Mouse (Mus musculus) cerebellum, adult 8-10 months (tissue): ENCODE data around the gene Clba1.
"Not testable (repeated sequence)": the region's sequence is repeated elsewhere in the genome, so short reads cannot be mapped to it uniquely, and the experiment has no call there.

Experiments used
- DNase-seq: peaks from one replicate; pipeline ENCODE4 v3.0.0; 2022

The Clba1 gene

DNA sequence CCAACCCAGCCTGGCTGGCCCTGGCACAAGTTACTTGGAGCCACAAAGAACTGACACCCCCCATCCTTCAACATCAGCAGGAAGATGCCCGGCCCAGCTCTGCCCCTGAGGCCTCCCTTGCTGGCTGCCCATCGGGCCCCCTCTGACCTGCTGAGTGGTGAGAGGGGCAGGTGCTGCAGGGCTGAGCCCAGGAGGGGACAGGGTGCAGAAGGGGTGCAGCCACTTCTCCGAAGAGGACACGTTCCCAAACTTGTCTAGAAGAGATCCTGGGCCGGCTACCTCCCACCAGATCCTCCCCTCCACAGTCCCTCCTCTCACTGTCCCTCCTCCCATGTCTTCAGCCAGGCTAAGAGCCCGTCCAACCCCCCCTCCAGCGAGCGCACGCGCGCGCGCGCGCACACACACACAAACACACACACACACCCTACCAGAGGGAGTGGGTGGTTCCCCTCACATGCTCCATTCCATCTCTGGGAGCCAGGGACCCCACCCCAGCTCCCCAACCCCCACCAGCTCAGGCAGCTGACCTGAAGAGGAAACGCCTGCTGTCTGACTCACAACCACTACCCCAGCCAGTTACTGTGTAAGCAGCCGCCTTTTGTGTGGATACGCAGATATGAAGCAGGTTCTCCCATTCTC lies 13.2 kb upstream of the Clba1 start:
- DNase-seq: no peak

DNA sequence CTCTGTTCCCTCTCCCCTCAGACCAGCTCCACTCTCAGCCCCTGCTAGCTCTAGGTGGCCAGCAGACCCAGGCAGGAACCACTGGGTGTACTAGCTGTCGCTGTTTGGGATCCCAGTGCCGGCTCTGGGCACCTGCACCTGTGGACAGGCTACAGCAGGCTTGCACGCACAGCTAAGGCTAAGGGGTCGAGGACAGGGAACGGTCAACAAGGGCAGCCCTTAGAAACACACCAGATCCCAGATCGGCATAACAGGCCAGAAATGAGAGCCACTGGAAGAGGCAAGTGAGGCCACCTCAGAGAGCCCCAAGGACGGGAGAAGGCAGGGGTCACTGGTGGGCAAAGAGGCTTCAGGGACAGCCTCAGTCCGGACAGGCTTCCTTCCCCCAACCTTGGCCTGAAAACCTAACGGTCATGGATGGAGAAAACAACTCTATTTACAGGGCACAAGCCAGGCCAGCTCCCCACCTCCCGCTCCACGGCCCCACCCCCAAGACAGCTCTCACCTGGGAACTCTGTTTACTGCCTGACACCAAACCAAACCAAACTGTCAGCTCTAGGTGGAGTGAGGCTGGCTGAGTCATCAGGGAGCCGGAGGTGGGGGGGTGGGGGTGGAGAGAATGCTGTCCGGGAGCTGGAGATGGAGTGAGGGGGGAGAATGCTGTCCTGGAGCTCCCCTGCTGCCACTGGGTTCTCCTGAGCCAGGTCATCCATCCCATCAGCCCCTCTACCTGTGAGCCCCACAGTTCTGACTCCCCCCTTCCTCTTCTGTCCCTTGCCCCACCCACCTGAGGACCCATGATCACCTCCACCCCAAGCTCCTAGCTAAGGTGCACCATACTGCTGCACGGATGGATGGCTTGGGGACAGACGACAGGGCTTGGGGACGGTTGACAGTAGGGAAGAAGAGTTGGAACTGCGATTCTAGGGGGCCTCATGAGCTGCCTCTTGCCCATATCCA lies 11.9 kb upstream of the Clba1 start:
- no peak for DNase-seq

DNA sequence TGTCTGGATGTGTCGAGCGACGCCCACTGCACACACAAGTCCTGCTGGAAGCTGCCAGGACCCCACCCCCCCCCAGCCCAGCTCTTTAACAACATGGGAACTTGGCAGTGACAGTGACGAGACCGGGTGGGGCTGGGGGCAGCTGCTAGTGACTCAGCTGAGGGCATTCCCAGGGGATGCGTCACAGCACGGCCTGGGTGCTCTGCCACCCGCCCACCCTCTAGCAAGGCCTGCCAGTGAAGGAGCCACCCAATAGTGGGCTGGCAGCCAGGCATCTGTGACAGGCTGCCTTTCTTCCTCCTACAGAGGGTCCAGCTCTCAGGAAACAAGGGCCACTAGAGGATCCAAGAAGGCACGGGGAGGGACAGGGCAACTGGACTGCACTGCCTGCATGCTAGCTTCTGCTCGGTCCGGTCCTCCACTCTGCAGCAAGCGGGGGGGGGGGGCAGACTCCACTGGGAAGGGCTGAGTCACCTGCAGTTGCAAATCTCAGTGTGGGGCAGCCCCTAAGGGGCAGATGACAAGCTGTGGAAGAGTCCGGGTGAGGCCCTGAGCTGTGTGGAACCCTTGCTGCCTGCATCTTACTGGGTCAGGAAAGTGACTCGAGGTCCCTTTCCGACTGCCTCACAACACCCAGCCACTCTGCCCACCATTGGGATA lies 10.9 kb upstream of the Clba1 start:
- no peak for DNase-seq

DNA sequence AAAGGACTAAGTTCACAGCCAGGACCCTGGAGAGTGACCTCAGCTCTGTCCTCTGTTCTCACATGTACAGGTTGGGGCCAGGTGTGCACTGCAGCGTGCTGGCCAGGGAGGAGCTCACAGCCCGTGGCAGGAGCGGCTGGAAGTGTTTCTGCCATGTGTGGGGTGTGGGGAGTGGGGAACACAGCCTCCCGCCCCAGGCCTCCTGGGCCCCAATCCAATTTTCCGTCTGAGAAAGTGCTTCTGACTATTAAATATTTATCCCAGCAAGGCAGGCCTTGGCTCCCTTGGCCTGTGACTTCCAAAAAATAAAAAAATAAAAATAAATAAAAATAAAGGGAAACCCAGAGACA lies 10.4 kb upstream of the Clba1 start:
- DNase-seq: no peak

DNA sequence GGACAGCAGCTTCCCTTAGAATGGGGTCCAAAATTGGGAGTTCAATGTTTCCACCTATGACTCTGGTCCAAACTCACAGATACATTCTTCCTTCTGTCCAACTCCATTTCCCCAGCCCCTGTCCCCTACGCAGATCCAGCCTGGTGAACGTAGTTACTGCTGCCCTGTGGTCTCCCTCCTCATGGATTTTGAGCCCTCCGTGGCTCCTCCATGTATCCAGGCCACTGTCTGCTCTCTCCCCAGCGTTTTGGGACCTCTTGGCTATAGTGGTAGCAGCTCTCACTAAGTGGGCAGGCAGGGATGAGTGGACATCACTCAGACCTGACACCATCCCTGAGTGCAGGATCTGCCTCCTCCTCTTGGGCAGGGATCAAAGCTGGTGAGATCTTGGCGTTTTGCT lies 10.0 kb upstream of the Clba1 start:
- DNase-seq: no peak

DNA sequence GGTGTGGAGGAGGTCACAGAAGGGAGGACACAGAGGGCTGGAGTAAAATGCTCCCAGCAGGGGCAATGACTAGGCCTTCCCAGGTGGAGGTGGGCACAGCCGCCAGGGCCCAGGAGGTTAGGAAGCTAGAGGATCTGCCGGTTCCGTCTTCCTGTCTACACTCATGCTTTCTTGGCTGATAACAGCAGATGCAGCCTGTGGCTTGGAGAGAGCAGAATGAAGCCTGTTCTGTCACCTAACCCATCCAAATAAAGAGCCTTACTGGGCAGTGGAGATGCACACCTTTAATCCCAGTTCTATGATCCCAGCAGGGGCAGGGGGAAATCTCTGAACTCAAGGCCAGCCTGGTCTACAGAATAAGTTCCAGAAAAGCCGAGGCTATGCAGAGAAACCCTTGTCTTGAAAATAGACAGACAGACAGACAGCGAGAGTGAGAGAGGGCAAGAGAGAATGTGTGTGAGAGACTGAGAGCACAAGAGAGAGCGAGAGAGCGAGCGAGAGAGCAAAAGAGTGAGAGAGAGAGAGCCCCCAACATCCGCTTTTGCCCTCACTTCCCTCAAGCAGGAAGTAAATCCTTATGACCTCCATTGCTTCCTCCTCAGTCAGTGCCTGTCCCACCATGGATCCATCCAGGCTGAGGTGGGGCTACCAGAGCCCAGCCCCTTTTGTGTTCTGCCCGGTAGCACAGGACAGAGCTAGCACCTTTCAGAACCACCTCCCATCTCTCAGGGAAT lies 9.3 kb upstream of the Clba1 start:
- no peak for DNase-seq

DNA sequence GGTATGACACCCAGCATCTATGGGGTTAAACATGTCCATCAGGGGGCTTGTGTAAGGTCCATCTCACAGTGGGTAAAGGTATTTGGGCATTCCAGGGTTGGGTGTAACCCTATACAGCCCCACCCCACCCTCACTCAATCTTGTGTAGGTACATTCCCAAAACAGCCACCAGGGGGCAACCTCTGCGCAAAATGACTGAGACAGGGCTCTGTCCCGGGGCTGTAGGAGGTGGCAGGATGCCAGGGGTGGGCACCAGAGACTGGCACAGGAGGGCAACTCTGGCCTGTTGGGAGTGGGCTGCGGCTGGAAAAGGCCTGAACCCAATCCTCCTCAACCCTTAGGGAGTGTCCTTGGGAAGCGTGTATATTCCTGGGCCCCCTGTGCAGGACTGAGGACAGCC lies 8.3 kb upstream of the Clba1 start:
- peak; percentile 72 for DNase-seq

DNA sequence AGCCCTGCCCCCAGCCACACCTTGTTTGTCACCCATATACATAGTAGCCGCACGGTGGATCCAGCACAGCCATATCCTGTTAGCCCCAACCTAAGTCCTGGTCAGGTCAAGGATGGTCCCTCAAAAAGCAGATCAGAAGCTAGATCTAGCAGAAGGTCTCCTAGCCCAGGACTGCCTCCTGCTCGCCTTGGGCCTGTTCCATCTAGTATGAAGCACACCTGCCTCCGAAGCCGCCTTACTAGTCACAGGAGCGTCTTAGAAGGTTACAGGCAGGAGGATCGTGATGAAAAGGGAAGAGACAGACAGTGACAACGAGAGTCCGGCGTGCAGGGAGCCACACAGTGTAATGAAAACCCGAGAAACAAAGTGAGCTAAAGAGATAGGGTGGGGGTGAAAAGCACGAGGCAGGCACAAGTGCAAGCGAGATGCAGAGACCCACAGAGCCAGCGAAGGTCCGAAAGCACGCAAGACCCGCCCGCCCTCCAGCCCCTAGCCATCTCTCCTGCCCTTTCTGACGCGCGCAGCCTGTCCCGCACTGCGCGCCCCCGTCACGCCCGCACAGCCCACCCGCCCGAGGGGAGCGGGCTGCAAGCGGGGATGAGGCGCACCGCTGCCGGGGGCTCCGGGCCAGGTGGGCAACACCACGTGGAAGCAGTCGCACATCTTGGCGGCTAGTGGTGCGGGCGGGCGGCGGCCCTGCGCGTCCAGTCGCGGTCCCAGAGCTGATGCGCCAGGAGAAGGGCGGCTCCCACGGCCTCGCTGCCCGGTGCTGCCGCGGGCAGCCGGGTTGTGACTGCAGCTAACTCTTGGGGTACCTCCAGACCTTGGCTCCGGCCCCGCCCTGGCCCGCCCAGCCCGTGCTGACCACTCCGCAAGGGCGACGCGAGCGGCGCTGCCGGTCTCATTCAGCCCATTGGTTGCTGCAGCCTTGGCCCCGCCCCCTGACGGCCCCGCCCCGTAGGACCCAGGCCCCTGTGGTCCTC lies 6.6 kb upstream of the Clba1 start, which contains the start of gene Ahnak2:
Gene Ahnak2, minus strand, starts transcription at position 794 of the 983 bp plus-strand sequence.
- no peak for DNase-seq

DNA sequence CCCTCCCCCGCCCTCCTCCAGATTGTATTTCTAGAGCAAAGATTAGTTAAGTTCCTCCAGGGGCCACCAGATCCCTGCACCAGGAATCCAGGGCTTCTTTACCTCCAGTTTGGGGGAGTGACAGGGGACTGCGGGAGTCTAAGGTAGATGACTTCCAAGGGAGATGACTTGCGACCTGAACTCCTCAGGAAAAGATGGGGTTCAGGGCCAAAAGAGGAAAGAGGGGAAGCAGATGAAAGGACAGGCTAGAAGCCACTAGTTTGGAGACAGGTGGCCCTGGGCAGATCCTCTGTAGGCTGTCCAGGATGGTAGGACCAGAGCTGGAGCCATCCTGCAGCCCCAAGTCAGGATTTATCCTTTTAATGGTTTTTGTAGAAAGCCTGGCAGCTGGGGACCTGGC lies 5.8 kb upstream of the Clba1 start:
- DNase-seq: no peak

DNA sequence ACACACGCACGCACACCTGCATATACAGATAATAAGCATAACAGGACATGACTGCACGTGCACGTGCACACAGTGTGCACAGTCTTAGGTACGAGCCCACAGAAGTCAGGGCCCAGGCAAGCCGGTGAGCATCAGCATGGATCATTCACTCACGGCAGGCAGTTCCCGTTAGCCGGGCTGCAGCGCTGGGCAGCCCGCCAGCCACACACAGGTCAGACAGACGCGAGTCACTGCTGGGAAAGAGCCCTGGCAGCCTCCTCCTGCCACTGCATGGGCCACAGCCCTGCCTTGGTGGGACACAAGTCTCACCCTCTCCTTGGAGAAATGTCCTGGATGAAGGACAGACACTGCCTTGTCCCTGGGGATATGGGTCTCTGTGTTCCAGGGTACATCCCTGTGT lies 4.7 kb upstream of the Clba1 start:
- DNase-seq: no peak

DNA sequence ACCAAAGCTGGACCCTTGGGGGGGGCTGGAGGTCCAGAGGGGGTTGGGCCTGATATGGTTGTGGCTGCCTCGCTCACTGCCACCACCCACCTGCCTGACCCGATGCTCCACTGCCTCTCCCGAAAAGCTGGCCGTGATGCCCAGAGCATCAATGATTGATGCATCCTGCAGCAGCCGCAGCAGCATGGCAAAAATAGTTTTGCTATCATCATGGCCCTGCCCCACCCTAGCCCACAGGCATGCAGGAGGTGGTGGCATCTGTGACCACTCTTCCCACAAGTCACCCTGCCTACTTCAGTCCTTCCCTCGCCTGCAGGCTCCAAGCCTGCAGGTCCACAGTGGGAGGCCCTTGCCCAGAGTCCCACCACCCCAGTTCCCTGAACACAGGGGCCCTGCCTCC lies 2.7 kb upstream of the Clba1 start:
- DNase-seq: no peak

DNA sequence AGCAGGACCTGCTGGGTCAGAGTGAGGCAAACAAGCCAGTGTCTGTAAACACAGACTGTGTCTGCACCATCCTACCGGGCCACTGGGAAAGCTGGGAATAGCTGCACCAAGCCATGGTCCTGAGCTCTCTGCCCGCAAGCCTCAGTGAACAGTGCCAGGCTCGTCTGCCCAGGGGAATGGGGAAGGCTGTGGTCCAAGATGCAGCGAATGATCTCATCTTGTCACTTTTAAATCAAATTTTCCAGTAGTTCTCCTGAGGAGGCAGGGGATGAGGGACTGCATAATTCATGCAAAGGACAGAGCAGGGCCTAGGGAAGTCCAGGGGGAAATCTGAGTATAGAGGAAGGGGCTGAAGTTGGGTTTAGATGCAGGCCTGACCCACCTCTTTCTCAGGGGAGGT lies 941 bp upstream of the Clba1 start:
- DNase-seq: no peak

DNA sequence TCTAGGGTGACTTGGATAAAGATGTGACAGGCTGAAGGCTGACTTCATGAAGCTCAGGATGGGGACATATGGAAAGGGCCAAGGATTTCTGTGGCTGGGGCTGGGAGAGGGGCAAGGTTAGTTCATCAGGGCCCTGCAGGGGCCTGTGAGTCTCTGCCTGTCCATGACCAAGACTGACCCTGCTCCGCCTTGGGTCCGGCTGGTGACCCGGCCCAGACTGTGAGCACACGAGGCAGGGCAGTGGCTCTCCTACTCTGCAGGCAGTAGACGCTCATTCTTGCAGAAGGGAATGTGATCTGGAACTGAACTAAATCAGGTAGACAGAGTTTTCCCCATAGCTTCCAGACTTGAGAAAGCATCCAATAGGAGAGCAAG lies 538 bp upstream of the Clba1 start:
- DNase-seq: no peak

DNA sequence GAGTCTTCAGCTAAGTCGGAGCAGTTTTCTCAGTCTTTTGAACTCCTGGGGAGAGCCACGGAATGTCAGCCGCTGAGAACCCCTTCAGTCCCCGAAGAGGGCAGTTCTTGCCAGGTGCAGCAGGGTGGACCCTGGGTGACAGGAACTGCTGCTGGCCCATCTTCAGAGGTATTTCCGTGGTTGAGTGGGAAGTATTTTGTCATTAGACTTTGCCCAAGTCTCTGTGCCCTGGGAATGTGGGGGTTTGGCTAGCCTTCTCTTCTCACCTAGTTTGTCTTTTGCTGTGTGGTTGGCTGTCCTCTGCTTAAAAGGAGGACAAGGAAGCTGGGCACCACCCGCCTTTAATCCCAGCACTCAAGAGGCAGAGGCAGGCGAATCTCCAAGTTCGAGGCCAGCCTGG lies 904 bp downstream of the Clba1 start:
- DNase-seq: no peak

DNA sequence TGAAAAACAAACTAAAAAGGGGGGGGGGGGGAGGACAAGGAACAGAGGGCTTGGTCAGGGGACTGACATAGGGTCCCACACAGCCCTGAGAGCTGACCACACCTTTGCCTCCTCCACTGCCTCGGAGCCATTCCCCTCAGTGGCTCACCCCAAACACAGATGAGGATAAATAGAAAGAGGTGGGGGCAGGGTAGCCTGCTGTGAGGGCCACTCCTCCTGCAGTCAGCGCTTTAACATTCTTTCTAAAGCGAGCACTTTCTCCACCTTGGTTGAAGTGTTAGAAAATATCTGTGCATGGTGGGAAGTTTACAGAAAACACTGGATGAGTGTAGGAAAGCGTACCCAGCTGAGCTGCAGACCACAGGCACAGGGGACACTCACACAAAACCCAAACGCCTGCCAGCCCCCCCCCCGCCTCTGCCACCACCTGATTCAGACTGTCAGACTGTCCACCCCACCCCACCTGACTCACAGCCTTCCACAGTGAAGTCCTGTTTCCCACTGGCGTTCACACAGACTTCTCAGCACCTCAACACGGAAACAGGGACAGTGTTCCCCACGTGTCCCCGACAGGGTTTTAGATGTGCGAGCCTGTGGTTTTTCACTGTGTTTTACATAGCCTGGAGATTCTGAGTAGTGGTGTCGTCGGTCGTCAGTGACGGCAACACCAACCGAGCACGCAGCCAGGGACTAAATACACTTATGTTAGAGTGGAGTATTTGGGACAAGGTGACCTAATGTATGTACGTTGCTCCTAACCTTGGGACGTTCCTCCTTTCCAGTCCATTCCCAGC lies 1.6 kb downstream of the Clba1 start:
- no peak for DNase-seq

DNA sequence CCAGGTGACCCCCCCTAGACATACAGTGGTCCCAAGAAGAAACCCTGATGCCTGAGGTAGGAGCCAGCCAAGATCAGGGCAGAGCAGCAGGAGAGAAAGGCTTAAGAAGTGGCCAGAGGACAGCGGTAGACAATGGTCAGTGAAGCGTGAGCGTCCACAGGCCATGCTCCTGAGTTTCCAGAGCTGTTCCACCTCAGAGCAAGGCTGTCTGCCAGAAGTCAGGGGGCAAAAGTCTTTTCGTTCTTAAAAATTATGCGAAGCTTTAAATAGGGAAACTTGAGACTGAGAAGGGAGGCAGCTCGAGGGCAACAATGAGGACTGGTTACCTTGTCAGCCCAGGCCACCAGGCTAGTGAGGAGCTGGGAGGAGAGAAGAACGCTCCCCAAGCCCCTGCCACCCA lies 4.6 kb downstream of the Clba1 start:
- no peak for DNase-seq

DNA sequence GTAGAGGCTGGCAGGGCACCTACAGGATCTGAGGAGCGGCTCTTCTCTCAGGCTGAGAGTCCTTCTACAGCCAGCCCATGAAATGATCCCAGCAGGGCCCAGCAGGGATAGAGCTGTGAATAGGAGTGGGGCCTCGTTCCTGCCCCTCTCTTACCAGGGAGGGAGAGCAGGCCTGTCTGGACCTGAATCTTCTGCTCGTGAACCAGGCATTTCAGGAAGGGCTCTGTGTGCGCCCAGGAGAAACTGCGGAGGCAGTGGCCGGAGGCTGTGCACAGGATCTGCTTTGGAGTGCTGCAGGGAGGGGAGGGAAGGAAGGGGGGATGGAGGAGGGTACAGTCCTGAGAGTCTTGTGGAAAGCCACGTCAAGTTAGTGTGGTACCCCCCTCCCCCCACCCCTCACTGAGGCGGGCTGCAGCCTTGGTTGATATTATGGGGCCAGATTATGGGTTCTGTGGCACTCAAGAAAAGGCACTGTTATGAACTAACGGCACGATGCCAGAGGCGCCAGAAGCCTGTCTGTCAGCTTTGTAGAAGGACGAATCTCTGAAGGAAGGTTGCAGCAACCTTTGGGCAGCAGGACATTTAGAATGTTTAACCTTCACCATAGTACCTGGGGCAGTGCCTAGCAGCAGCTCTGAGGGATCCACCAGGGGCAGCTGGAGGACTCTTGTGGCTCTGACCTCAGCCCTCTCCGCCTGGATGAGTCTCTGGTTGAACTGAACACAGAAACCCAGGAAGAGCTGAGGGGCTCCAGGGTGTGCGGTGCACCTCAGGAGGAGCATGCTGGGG lies 6.1 kb downstream of the Clba1 start:
- no peak for DNase-seq

DNA sequence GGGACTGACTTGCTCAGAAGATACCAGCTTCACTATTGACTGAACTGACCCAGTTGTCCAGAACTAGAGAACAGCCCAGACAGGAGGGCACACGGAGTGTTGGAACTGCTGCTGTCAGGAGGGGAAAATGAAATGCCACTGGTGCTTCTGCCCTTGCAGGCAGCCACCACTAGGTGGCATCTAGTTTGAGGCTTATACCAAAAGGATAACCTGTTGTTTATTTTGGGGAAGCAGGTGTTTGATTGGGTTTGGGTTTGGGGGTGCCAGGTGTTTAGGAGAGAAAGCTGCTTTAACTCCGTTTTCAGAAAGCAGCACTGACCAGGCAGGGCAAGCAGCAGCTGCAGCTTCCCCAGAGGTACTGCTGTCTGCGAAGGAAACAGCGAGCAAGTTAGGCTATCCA lies 7.6 kb downstream of the Clba1 start:
- peak; percentile 52 for DNase-seq

DNA sequence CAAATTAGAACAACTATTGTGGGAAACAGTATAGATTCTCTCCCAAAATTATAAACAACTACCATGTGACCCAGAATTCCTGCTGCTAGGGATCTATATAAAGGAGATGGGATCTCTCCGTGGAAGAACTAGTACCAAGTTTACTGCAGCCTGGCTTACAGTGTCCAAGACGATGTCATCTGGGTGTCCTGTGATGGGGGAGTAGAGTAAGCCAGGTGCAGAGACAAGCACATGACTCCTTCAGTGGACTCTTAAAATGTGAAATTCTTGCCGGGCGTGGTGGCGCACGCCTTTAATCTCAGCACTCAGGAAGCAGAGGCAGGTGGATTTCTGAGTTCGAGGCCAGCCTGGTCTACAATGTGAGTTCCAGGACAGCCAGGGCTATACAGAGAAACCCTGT lies 8.1 kb downstream of the Clba1 start:
- DNase-seq: not testable (repeated sequence)

DNA sequence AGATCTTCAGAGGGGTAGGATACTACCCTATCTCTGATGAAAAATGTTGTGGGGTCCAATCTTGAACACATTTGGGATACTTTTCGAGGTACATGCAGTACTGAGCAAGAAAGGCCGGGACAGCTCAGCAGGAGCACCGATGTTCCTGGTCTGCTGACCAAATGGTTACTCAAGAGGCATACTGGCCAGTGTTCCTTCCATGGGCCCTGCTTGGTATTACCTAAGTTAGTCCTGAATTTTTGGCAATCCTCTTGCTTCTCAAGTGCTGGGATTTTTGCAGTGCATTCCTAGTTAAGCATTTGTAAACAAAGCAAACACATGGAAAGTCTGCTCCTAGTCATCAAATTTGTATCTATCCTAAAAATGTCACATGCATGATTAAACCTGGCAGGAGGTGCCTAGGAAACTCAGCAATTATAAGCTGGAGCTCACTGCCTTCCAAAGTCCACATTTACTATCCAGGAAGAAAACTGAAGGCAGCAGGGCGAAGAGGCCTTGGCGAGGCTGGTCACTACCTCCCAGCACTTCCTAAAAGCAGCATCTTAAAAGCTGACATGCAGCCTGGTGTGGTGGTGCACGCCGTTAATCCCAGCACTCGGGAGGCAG lies 10.4 kb downstream of the Clba1 start:
- no peak for DNase-seq
